Mouse (Mus musculus): Measurements from ENCODE around the gene Dbt.

- no peak for TF ChIP-seq GATA1 (IDR thresholded peaks at IDR 0.05; ENCODE audit: borderline replicate concordance, low read length)
- no peak for TF ChIP-seq FLI1 (IDR thresholded peaks at IDR 0.05; ENCODE audit: low read length)
These were observed 20.9 kb upstream of the Dbt start for GRCm38 (mm10) chr3:116491923-116492454.

Data from megakaryocyte, embryonic 14.5 days (primary cell).